Mouse (Mus musculus) cerebellum, adult 18-20 months (tissue): ENCODE results near the gene Mfsd10.

Experiments
- DNase-seq, 2 experiments: peaks; one replicate each; pipeline ENCODE4 v3.0.0; 2021

Mfsd10 gene

GRCm38 (mm10) chr5:34636481-34637287, at the start of gene Mfsd10:
Mfsd10 (minus strand) TSS chr5:34637212.
- peak; percentile 79 to 84 for DNase-seq

- DNase-seq, result no peak
Measured at GRCm38 (mm10) chr5:34670280-34670679, 33.3 kb upstream of the Mfsd10 start.

GRCm38 (mm10) chr5:34669493-34669892, 32.5 kb upstream of the Mfsd10 start:
- DNase-seq, result no peak

- DNase-seq, result no peak
Measured at GRCm38 (mm10) chr5:34663231-34663630, 26.2 kb upstream of the Mfsd10 start.

- DNase-seq, result no peak
Measured at GRCm38 (mm10) chr5:34661909-34662308, 24.9 kb upstream of the Mfsd10 start.

- no peak for DNase-seq
Measured at GRCm38 (mm10) chr5:34660591-34661130, 23.6 kb upstream of the Mfsd10 start.

- peak; percentile 99 for DNase-seq
Measured at GRCm38 (mm10) chr5:34659686-34660590, 22.9 kb upstream of the Mfsd10 start, which contains the start of the genes Nop14 and Grk4. Nop14 (minus strand) TSS chr5:34660148. Grk4 (plus strand) TSS chr5:34660379.

- DNase-seq, result no peak
Measured at GRCm38 (mm10) chr5:34657556-34657955, 20.5 kb upstream of the Mfsd10 start.

- DNase-seq, result no peak
Measured at GRCm38 (mm10) chr5:34654881-34655280, 17.9 kb upstream of the Mfsd10 start.

GRCm38 (mm10) chr5:34652961-34653360, 15.9 kb upstream of the Mfsd10 start:
- DNase-seq, result no peak

GRCm38 (mm10) chr5:34647581-34647980, 10.6 kb upstream of the Mfsd10 start:
- DNase-seq, result peak; percentile 65 to 77

- DNase-seq, result peak; percentile 46 to 58
Measured at GRCm38 (mm10) chr5:34642932-34643331, 5.9 kb upstream of the Mfsd10 start.

- no peak for DNase-seq
Measured at GRCm38 (mm10) chr5:34641991-34642390, 5.0 kb upstream of the Mfsd10 start.

GRCm38 (mm10) chr5:34637591-34638156, 662 bp upstream of the Mfsd10 start:
- DNase-seq, result no peak

- DNase-seq, result peak in 1 of 2 experiments; percentile 38
Measured at GRCm38 (mm10) chr5:34635665-34636192, 1.3 kb downstream of the Mfsd10 start.

- peak in 1 of 2 experiments; percentile 17 for DNase-seq
Measured at GRCm38 (mm10) chr5:34634746-34635400, 2.1 kb downstream of the Mfsd10 start.

GRCm38 (mm10) chr5:34633641-34634040, 3.4 kb downstream of the Mfsd10 start:
- DNase-seq, result no peak

GRCm38 (mm10) chr5:34632996-34633395, 4.0 kb downstream of the Mfsd10 start:
- DNase-seq, result no peak

- no peak for DNase-seq
Measured at GRCm38 (mm10) chr5:34609966-34610365, 27.0 kb downstream of the Mfsd10 start.

- peak; percentile 38 to 48 for DNase-seq
Measured at GRCm38 (mm10) chr5:34608226-34608625, 28.8 kb downstream of the Mfsd10 start.

- DNase-seq, result peak; percentile 56 to 64
Measured at GRCm38 (mm10) chr5:34607100-34607880, 29.7 kb downstream of the Mfsd10 start.
